Mouse (Mus musculus) forebrain, embryonic 16.5 days (tissue): ENCODE measurements around the gene Ptdss2. TPM values are rescaled to one million over a fixed set of nuclear protein-coding genes. Genes with fewer than 3 reads are reported as not detected.

Experiments used
- ATAC-seq: fragments of 200-750 bp; cut with Nextera tagmentation; 2 replicates; pipeline ENCODE4 v1.8.0; 2017; ENCODE audit warnings: mild to moderate bottlenecking, moderate library complexity
- H3K27ac ChIP-seq: fragments of 300-500 bp; sonication (generic); 2 replicates; pipeline ENCODE4 v1.5.1; 2014; ENCODE audit warnings: low read length, control low read depth
- H3K27me3 ChIP-seq: fragments of 300-500 bp; sonication (generic); replicated peaks from 2 replicates; pipeline ENCODE4 v1.6.1; 2014; ENCODE audit warnings: low read length; ENCODE audit not compliant: control insufficient read depth, insufficient read depth
- H3K36me3 ChIP-seq: fragments of 300-500 bp; sonication (generic); 2 replicates; pipeline ENCODE4 v1.6.1; 2014; ENCODE audit not compliant: control insufficient read depth, insufficient read depth
- H3K4me1 ChIP-seq: fragments of 300-500 bp; sonication (generic); replicated peaks from 2 replicates; pipeline ENCODE4 v1.6.1; 2014; ENCODE audit warnings: low read length; ENCODE audit not compliant: control insufficient read depth, insufficient read depth
- H3K4me2 ChIP-seq: fragments of 300-500 bp; sonication (generic); 2 replicates; pipeline ENCODE4 v1.6.1; 2014; ENCODE audit warnings: mild to moderate bottlenecking, low read length, control low read depth
- H3K4me3 ChIP-seq: fragments of 300-500 bp; sonication (generic); replicated peaks from 2 replicates; pipeline ENCODE4 v1.5.1; 2014; ENCODE audit warnings: mild to moderate bottlenecking, low read length, control low read depth
- H3K9ac ChIP-seq: fragments of 300-500 bp; sonication (generic); replicated peaks from 2 replicates; pipeline ENCODE4 v1.6.1; 2014; ENCODE audit warnings: low read depth, low read length, control low read depth
- H3K9me3 ChIP-seq: fragments of 300-500 bp; sonication (generic); 2 replicates; pipeline ENCODE4 v1.6.1; 2016; ENCODE audit warnings: low read length; ENCODE audit not compliant: control insufficient read depth
- whole genome bisulfite sequencing: fragments of 180-500 bp; shearing (Covaris S2); extraction: QIAGEN DNeasy Blood & Tissue Kit; methylation state at CpG from one replicate; pipeline ENCODE4 v1.1.7; 2014; 5-methylcytosine and 5-hydroxymethylcytosine counted together
- polyA plus RNA-seq: library from polyadenylated mRNA; unstranded; fragments of >200 nt; fragmentation: Nextera tagmentation; extraction: Ambion mirVana; gene quantifications from 2 replicates; pipeline ENCODE4 v1.2.1, GENCODE M21; 2015

The Ptdss2 gene
- polyA plus RNA-seq, 1 experiment from 2014 or later: 74.9 TPM

DNA sequence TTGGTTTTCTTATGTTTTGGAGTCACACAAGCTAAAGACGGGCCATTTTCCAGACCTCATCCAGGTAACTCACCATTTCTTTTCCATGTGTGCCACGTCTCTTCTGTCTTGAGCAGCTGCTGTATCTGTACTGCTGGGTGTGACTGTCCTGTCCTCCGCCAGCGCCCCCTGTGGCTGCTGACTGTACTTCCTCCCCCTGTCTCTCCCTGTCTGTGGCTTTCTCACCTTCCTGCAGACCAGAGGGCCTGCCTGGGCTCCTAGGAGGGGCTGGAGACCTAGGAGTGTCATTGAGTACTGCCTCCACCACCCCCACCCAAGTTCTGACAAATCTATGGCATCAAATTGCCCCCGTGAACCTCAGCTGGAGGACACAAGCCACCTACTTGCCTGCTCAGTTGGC lies 20.9 kb downstream of the Ptdss2 start:
- H3K9me3 ChIP-seq: no peaks in the 10 kb centered on the region
- no peak for ATAC-seq
- no peak overlapping the region for H3K4me3 ChIP-seq
- no peak overlapping the region for H3K27ac ChIP-seq
- H3K9ac ChIP-seq: no peak overlapping the region
- H3K36me3 ChIP-seq: no peaks in the 10 kb centered on the region
- H3K4me1 ChIP-seq: no peaks in the 10 kb centered on the region
- WGBS: 49% methylated on average over 5 of the region's 5 CpGs
- H3K4me2 ChIP-seq: no peak overlapping the region
- no peaks in the 10 kb centered on the region for H3K27me3 ChIP-seq

DNA sequence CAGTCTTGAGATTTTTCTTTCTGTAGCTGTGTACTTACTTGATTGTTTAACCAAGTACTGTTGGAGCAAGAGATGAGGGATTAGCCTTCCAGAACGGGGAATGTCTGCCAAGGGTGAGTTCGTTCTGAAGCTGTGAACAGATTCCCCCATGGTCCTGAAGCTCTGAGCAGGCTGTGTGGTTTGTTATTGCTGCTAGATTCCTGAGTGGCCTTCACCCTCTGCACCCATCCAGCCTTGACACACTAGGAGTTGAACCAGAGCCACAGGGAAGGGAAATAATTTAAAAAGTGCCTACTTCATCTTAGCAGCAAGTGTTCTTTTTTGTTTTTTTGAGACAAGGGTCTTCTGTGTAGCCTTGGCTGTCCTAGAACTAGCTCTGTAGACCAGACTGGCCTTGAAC lies 21.7 kb downstream of the Ptdss2 start:
- H3K4me3 ChIP-seq: no peak overlapping the region
- H3K27me3 ChIP-seq: no peaks in the 10 kb centered on the region
- no peak overlapping the region for H3K4me2 ChIP-seq
- WGBS: 72% methylated on average over 2 of the region's 2 CpGs
- no peak for ATAC-seq
- no peaks in the 10 kb centered on the region for H3K9me3 ChIP-seq
- H3K36me3 ChIP-seq: no peaks in the 10 kb centered on the region; the same call in 1 of the 2 replicates
- no peak overlapping the region for H3K27ac ChIP-seq
- H3K4me1 ChIP-seq: no peaks in the 10 kb centered on the region
- H3K9ac ChIP-seq: no peak overlapping the region

DNA sequence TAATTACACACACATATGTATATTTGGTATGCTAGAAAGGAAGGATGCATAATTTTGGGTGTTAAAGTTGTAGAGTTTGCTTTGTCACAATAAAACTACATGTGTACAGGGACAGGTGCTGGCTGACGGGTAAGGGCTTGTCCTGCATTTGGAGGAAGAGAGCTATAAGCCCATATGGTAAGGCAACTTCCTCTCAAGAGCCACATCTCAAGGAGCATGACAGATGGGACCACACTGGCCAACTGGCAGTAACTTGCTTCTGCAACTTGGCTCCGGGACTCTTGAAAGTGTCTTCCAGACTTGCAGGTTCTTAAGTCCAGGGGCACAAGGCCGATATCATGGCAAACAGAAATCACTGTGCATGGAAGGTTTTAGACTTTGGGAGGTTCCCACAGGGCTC lies 22.5 kb downstream of the Ptdss2 start:
- Histone ChIP-seq H3K27me3 (no peaks in the 10 kb centered on the region), H3K9ac (no peak overlapping the region)
- 82% methylated on average over 3 of the region's 3 CpGs for WGBS

DNA sequence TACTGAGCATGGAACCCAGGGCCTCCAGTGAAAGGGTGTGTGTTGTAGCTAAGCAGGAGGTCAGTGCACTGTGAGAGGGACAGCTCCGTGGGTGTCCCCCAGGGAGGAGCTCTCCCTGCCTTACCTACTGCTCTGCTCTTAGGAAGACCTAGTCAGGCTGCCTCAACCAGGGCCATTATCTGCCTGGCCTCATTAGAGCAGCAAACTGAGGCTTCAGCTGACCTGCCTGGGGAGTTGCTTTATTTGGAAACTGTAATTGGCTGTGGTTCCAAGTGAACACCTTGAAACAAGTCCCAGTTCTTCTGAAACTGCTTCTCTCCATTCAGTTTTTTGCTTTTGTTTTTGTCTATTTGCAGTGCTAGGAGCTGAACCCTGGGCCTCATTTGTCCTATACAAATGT lies 23.2 kb downstream of the Ptdss2 start:
- H3K4me3 ChIP-seq: no peak overlapping the region
- H3K27me3 ChIP-seq: no peaks in the 10 kb centered on the region
- no peak overlapping the region for H3K27ac ChIP-seq
- 69% methylated on average over 1 of the region's 1 CpGs for WGBS
- H3K36me3 ChIP-seq: no peaks in the 10 kb centered on the region; the same call in 1 of the 2 replicates
- no peak overlapping the region for H3K4me2 ChIP-seq
- H3K9ac ChIP-seq: no peak overlapping the region
- no peaks in the 10 kb centered on the region for H3K9me3 ChIP-seq
- no peaks in the 10 kb centered on the region for H3K4me1 ChIP-seq
- no peak for ATAC-seq

More for the DNA sequence above, 22.5 kb downstream of the Ptdss2 start:
- H3K4me3 ChIP-seq: no peak overlapping the region
- H3K27ac ChIP-seq: no peak overlapping the region
- H3K4me2 ChIP-seq: no peak overlapping the region
- H3K4me1 ChIP-seq: no peaks in the 10 kb centered on the region
- ATAC-seq: no peak
- no peaks in the 10 kb centered on the region for H3K9me3 ChIP-seq
- H3K36me3 ChIP-seq: no peaks in the 10 kb centered on the region; the same call in 1 of the 2 replicates

DNA sequence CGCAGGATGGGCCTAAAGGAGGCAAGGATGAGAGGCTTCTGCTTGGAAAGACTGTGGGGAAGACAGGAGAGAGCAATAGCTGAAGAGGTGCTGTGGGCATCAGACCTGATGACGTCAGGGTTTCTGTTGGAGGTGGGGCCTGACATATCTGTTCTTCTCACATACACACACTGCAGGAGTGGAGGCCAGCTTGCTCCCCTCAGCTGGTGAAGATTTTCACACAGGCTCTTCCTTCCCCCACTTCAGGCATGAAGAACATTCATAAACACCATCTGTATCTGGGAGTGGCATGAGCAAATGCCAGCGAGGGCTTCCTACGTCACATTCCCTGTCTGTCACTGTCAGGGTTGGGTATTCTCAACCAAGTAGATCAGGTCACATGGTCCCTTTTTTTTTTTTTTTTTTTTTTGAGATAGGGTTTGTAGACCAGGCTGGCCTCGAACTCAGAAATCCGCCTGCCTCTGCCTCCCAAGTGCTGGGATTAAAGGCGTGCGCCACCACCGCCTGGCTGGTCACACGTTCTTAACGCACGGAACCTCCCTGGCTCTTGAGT lies 23.9 kb downstream of the Ptdss2 start:
- no peaks in the 10 kb centered on the region for H3K27me3 ChIP-seq
- no peak for ATAC-seq
- H3K9me3 ChIP-seq: no peaks in the 10 kb centered on the region
- 90% methylated on average over 12 of the region's 12 CpGs for WGBS
- H3K4me3 ChIP-seq: no peak overlapping the region
- no peak overlapping the region for H3K27ac ChIP-seq
- no peak overlapping the region for H3K9ac ChIP-seq
- H3K4me2 ChIP-seq: no peak overlapping the region
- no peaks in the 10 kb centered on the region for H3K4me1 ChIP-seq
- no peaks in the 10 kb centered on the region; the same call in 1 of the 2 replicates for H3K36me3 ChIP-seq

DNA sequence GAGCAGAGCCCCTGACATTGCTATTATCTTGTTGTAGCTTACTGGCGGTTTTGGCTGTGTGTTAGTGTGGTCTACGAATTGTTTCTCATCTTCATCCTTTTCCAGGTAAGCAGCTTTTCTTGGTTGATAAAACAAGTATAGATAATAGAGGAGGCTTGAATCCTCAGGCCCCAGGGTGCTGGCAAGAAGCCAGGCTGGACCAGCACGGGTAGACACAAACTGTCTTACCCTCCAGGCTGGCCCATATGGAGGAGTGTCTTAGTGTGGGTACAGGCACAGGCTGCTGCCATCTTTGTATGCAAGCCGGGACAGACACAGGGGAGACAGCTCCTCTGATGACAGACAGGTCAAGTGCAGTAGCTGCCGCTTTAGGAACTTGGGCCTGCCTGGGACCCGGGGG lies 24.9 kb downstream of the Ptdss2 start:
- no peak for ATAC-seq
- no peaks in the 10 kb centered on the region for H3K27me3 ChIP-seq
- WGBS: 67% methylated on average over 6 of the region's 6 CpGs

DNA sequence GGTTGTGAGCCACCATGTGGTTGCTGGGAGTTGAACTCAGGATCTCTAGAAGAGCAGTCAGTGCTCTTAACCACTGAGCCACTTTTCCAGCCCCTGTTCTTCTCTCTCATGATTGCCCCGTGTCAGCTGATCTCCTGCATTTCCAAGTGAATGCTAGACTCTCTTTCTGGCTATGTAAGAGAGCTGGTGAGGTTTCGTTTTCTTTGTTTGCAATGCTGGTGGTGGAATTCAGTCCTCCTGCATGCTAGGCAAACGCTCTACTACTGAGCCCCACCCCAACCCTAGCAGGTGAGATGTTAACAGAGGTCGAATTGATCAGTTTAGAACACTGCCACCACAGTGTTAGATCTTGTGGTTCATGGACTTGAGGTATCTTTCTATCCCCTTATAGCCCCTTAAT lies 26.5 kb downstream of the Ptdss2 start:
- Histone ChIP-seq H3K4me2 (no peak overlapping the region), H3K36me3 (no peaks in the 10 kb centered on the region; the same call in 1 of the 2 replicates), H3K4me3 (no peak overlapping the region), H3K27me3 (no peaks in the 10 kb centered on the region), H3K4me1 (no peaks in the 10 kb centered on the region), H3K9me3 (no peaks in the 10 kb centered on the region), H3K27ac (no peak overlapping the region), H3K9ac (no peak overlapping the region)
- WGBS: 72% methylated on average over 4 of the region's 4 CpGs
- ATAC-seq: no peak

More for the DNA sequence above, 24.9 kb downstream of the Ptdss2 start:
- Histone ChIP-seq H3K4me2 (no peak overlapping the region), H3K36me3 (no peaks in the 10 kb centered on the region; the same call in 1 of the 2 replicates), H3K9me3 (no peaks in the 10 kb centered on the region), H3K4me3 (no peak overlapping the region), H3K9ac (no peak overlapping the region), H3K27ac (no peak overlapping the region), H3K4me1 (no peaks in the 10 kb centered on the region)

DNA sequence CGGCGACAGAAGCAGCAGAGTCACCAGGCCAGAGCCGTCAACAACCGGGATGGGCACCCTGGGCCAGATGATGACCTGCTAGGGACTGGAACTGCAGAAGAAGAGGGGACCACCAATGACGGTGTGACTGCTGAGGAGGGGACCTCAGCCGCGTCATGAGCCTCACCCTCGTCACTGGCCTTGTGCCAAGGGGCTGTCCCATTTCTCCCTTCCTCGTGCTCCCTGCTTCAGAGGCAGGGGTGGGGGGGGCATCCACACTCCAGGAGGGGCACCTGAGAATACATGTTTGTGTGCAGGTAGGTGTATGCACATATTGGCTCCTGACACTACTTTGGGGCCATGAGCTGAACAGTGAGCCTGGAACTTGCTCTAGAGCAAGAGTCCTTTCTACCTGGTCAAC lies 33.2 kb downstream of the Ptdss2 start:
- no peaks in the 10 kb centered on the region for H3K27me3 ChIP-seq
- no peak overlapping the region for H3K27ac ChIP-seq
- ATAC-seq: no peak
- H3K4me3 ChIP-seq: no peak overlapping the region
- H3K9ac ChIP-seq: no peak overlapping the region
- WGBS: 82% methylated on average over 9 of the region's 9 CpGs
- no peaks in the 10 kb centered on the region for H3K4me1 ChIP-seq
- peaks cover 10% of the 10 kb centered on the region; the same call in 1 of the 2 replicates for H3K36me3 ChIP-seq
- H3K4me2 ChIP-seq: no peak overlapping the region
- no peaks in the 10 kb centered on the region for H3K9me3 ChIP-seq

DNA sequence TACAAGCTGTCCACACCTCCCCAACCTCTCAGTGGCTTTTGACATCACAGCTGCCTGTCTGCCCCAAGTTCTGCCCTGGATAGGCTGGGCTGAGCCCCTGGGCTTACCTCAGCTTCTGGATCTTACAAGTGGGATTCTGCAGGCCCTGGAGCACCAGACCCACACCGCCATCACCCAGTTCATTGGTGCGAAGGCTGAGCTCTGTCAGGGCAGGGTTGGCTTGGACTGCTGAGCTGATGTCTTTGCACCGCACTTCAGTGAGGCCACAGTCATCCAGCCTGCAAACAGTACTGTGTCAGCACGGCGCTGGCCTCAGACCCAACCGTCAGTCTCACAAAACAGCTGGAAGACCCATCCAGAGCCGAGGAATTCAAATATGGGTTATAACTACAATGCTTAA lies 42.2 kb downstream of the Ptdss2 start:
- Histone ChIP-seq H3K9ac (no peak overlapping the region), H3K27me3 (no peaks in the 10 kb centered on the region), H3K9me3 (no peaks in the 10 kb centered on the region), H3K4me3 (no peak overlapping the region), H3K4me2 (no peak overlapping the region), H3K4me1 (peaks cover 8% of the 10 kb centered on the region), H3K27ac (no peak overlapping the region), H3K36me3 (peaks cover 2% of the 10 kb centered on the region)
- WGBS: 93% methylated on average over 7 of the region's 7 CpGs
- no peak for ATAC-seq

DNA sequence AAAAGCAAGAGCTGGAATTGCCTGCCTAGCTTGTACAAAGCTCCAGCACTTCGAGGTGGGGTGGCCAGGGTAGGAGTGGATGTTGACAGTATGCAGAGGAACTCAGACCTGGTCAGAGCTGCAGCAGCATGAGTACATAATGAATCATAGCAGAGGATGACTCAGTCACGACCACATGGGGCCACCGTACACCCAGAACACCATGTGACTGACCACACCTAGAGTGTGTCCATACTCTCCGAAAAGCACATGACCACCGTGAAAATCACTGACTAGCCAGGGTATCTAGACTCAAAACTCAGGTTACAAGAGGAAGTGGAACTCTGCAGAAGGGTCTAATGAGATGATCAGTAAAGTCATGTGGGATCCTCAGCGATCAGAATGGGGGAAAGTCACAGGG lies 42.7 kb downstream of the Ptdss2 start:
- Histone ChIP-seq H3K4me1 (peaks cover 8% of the 10 kb centered on the region), H3K27me3 (no peaks in the 10 kb centered on the region), H3K4me2 (no peak overlapping the region), H3K9ac (no peak overlapping the region), H3K4me3 (no peak overlapping the region), H3K27ac (no peak overlapping the region), H3K9me3 (no peaks in the 10 kb centered on the region), H3K36me3 (peaks cover 2% of the 10 kb centered on the region)
- 92% methylated on average over 6 of the region's 6 CpGs for WGBS
- no peak for ATAC-seq
